Mouse (Mus musculus) ovary, adult 10 weeks (tissue): Measurements from ENCODE around the gene Mapk13. TPM values are rescaled to one million over a fixed set of nuclear protein-coding genes. Genes with fewer than 3 reads are reported as not detected.

ENCODE experiments used
- polyA plus RNA-seq: library from polyadenylated mRNA; stranded (reverse); fragments of 350-450 nt; fragmentation: Illumina TruSeq; extraction: RNeasy Lipid Tissue Mini Kit (QIAGEN cat#74804); gene quantifications from one replicate; pipeline ENCODE4 v1.2.3, GENCODE M21; 2014

The Mapk13 gene
- not detected for polyA plus RNA-seq

GRCm38 (mm10) chr17:28769121-28769874 is at the start of gene Mapk13:
Gene Mapk13, plus strand, starts transcription at chr17:28769297.

GRCm38 (mm10) chr17:28725783-28726182 is 43.3 kb upstream of the Mapk13 start, which contains the start of gene AC170998.1:
Gene AC170998.1, plus strand, starts transcription at chr17:28726083.

DNA sequence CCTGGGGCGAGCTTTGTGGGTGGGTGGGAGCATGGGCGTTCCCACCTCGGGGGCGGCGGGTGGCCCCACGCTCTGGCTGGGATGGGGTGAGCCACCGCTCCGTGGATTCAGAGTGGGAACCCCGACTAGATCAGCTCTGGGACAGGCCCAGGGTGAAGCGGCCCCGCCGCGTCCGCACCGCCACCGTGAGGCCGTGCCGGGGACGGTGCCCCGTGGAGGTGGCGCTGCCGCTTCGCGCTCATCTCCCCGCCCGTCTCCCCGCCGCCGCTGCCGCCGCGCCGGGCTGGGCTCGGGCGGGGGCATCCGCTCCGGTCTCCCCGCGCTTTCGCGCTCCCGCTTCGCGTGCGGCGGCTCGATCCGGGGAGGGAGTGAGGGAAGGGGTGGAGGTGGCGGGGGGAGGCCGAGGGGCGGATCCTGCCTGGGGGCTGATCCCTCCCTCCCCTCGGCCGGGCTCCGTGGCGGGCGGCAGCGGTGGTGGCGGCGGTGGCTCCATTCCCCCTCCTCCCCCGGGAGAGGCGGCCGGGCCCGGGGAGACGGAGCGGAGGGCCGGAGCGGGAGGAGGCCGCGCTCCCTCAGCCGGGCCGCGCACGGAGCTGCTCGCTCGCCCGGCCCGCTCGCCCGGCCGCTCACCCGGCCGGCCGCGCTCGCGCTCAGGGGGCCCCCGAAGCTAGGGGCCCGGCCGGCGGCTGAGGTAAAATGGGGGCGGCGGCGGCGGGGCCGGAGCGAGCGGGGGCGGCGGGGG is 31.7 kb downstream of the Mapk13 start, which contains the start of gene Brpf3:
TSS of gene Brpf3 (plus strand) at position 420 of the 742 bp plus-strand sequence.

Other genes with a start within 250 kb of the Mapk13 start
- gene Armc12, start 238.5 kb upstream of the Mapk13 start, polyA plus RNA-seq: not detected
- gene Clpsl2, start 219.9 kb upstream of the Mapk13 start, polyA plus RNA-seq: not detected
- 0.97 TPM for gene Clps, start 208.5 kb upstream of the Mapk13 start, polyA plus RNA-seq
- gene Lhfpl5, start 193.7 kb upstream of the Mapk13 start, polyA plus RNA-seq: not detected
- gene Srpk1, start 146.6 kb upstream of the Mapk13 start, polyA plus RNA-seq: 139 TPM
- gene Slc26a8, start 79.1 kb upstream of the Mapk13 start, polyA plus RNA-seq: 0.97 TPM
- 42.5 TPM for gene Mapk14, start 78.0 kb upstream of the Mapk13 start, polyA plus RNA-seq
- 1.9 TPM for gene AC170998.1, start 43.2 kb upstream of the Mapk13 start, polyA plus RNA-seq
- 18.4 TPM for gene Brpf3, start 31.8 kb downstream of the Mapk13 start, polyA plus RNA-seq
- gene Pnpla1, start 89.1 kb downstream of the Mapk13 start, polyA plus RNA-seq: not detected
- not detected for gene 4930539E08Rik, start 146.0 kb downstream of the Mapk13 start, polyA plus RNA-seq
- gene Pxt1, start 174.5 kb downstream of the Mapk13 start, polyA plus RNA-seq: not detected
- 54.1 TPM for gene Kctd20, start 182.7 kb downstream of the Mapk13 start, polyA plus RNA-seq
- 99.1 TPM for gene Stk38, start 238.7 kb downstream of the Mapk13 start, polyA plus RNA-seq